Mouse (Mus musculus): ENCODE measurements around the gene Fam222b. TPM values are rescaled to one million over a fixed set of nuclear protein-coding genes. Genes with fewer than 3 reads are reported as not detected.
A peak's percentile ranks its signal among the peaks of the same experiment; 100 is the strongest.
"Not testable (repeated sequence)": the region's sequence is repeated elsewhere in the genome, so short reads cannot be mapped to it uniquely, and the experiment has no call there.

Gene Fam222b
- total RNA-seq, 2 experiments from 2014 or later, result 10.4 to 11.6 TPM

- no peak for DNase-seq (ENCODE audit: low spot score in 2 of 2)
Measured at GRCm38 (mm10) chr11:78134344-78134743, 39.9 kb downstream of the Fam222b start.

GRCm38 (mm10) chr11:78135314-78135713, 40.9 kb downstream of the Fam222b start:
- not testable (repeated sequence) for DNase-seq (ENCODE audit: low spot score in 2 of 2)

- no peak for DNase-seq (ENCODE audit: low spot score in 2 of 2)
Measured at GRCm38 (mm10) chr11:78136132-78136531, 41.7 kb downstream of the Fam222b start.

GRCm38 (mm10) chr11:78137584-78137983, 43.1 kb downstream of the Fam222b start:
- no peak for DNase-seq (ENCODE audit: low spot score in 2 of 2)

GRCm38 (mm10) chr11:78138023-78138422, 43.6 kb downstream of the Fam222b start:
- no peak for DNase-seq (ENCODE audit: low spot score in 2 of 2)

- DNase-seq (ENCODE audit: low spot score in 2 of 2), result no peak
Measured at GRCm38 (mm10) chr11:78140665-78141064, 46.2 kb downstream of the Fam222b start.

GRCm38 (mm10) chr11:78143520-78143919, 49.1 kb downstream of the Fam222b start:
- no peak for DNase-seq (ENCODE audit: low spot score in 2 of 2)

- DNase-seq (ENCODE audit: low spot score in 2 of 2), result no peak
Measured at GRCm38 (mm10) chr11:78146168-78146567, 51.7 kb downstream of the Fam222b start.

- no peak for DNase-seq (ENCODE audit: low spot score in 2 of 2)
Measured at GRCm38 (mm10) chr11:78146707-78147543, 52.5 kb downstream of the Fam222b start.

- no peak for DNase-seq (ENCODE audit: low spot score in 2 of 2)
Measured at GRCm38 (mm10) chr11:78151161-78151560, 56.7 kb downstream of the Fam222b start.

GRCm38 (mm10) chr11:78152299-78153231, 58.1 kb downstream of the Fam222b start:
- DNase-seq (ENCODE audit: low spot score in 2 of 2), result peak in 1 of 2 experiments; percentile 77

GRCm38 (mm10) chr11:78153778-78154177, 59.3 kb downstream of the Fam222b start:
- DNase-seq (ENCODE audit: low spot score in 2 of 2), result peak in 1 of 2 experiments; percentile 18

GRCm38 (mm10) chr11:78155674-78156073, 61.2 kb downstream of the Fam222b start:
- no peak for DNase-seq (ENCODE audit: low spot score in 2 of 2)

- DNase-seq (ENCODE audit: low spot score in 2 of 2), result no peak
Measured at GRCm38 (mm10) chr11:78156156-78156699, 61.8 kb downstream of the Fam222b start.

- peak in 1 of 2 experiments; percentile 77 for DNase-seq (ENCODE audit: low spot score in 2 of 2)
Measured at GRCm38 (mm10) chr11:78159096-78159495, 64.6 kb downstream of the Fam222b start.

GRCm38 (mm10) chr11:78159557-78159956, 65.1 kb downstream of the Fam222b start:
- DNase-seq (ENCODE audit: low spot score in 2 of 2), result no peak

GRCm38 (mm10) chr11:78160171-78160570, 65.7 kb downstream of the Fam222b start:
- DNase-seq (ENCODE audit: low spot score in 2 of 2), result no peak

GRCm38 (mm10) chr11:78160675-78161074, 66.2 kb downstream of the Fam222b start:
- DNase-seq (ENCODE audit: low spot score in 2 of 2), result no peak

- no peak for DNase-seq (ENCODE audit: low spot score in 2 of 2)
Measured at GRCm38 (mm10) chr11:78161169-78161568, 66.7 kb downstream of the Fam222b start.

- DNase-seq (ENCODE audit: low spot score in 2 of 2), result no peak
Measured at GRCm38 (mm10) chr11:78161968-78162367, 67.5 kb downstream of the Fam222b start.

- peak in 1 of 2 experiments; percentile 75 for DNase-seq (ENCODE audit: low spot score in 2 of 2)
Measured at GRCm38 (mm10) chr11:78162504-78162903, 68.0 kb downstream of the Fam222b start.
